ENCODE assay signal across 8 mouse cellular contexts in genomic region chr1:92907632-92908360, GRCm38 (mm10). TPM values are rescaled to one million over a fixed set of nuclear protein-coding genes. Genes with fewer than 3 reads are reported as not detected.
A peak's percentile ranks its signal among the peaks of the same experiment; 100 is the strongest.
DNase-seq lines count a peak whose midpoint lies in the region; ATAC-seq and TF ChIP-seq lines count a peak whose summit lies in the region.

No protein-coding gene starts in this region.

- H3K9ac ChIP-seq in kidney, embryonic 15.5 days: peak overlapping the region; percentile 76
- peak overlapping the region; percentile 61 for H3K9ac ChIP-seq in hindbrain, embryonic 15.5 days
- peak overlapping the region; percentile 68 for H3K9ac ChIP-seq in midbrain, embryonic 14.5 days (replicated peaks; ENCODE audit: low read length)

- H3K27me3 ChIP-seq in kidney, embryonic 15.5 days: no peaks in the 10 kb centered on the region
- no peaks in the 10 kb centered on the region for H3K27me3 ChIP-seq in hindbrain, embryonic 15.5 days
- H3K27me3 ChIP-seq in midbrain, embryonic 14.5 days (ENCODE audit: control insufficient read depth, insufficient read depth, low read length): 0 out of 2 replicates have a peak, but pooled peaks cover 5% of the 10 kb centered on the region

- H3K4me2 ChIP-seq in kidney, embryonic 15.5 days: peak overlapping the region; percentile 78
- peak overlapping the region; percentile 76 for H3K4me2 ChIP-seq in hindbrain, embryonic 15.5 days
- peak overlapping the region; percentile 78 for H3K4me2 ChIP-seq in midbrain, embryonic 14.5 days (ENCODE audit: low read length)

- H3K27ac ChIP-seq in kidney, embryonic 15.5 days: peak overlapping the region; percentile 92
- H3K27ac ChIP-seq in cortical plate, adult 2 months (ENCODE audit: insufficient read depth, low read length): peak overlapping the region; percentile 41; the same call in 1 of the 2 replicates
- peak overlapping the region; percentile 92 for H3K27ac ChIP-seq in hindbrain, embryonic 15.5 days (replicated peaks)
- peak overlapping the region; percentile 88 for H3K27ac ChIP-seq in midbrain, embryonic 14.5 days (replicated peaks; ENCODE audit: low read depth, low read length)

- no peak for TF ChIP-seq CTCF in cortical plate, adult 2 months (IDR thresholded peaks at IDR 0.05; ENCODE audit: extremely low read depth, insufficient read depth, low read length)

- no peak for DNase-seq in kidney, adult 11 months
- DNase-seq in midbrain, embryonic 14.5 days: no peak
- no peak for DNase-seq in thymus, postnatal 10 days (ENCODE audit: low spot score in 2 of 2)
- no peak for DNase-seq in adrenal gland, postnatal 4 days (ENCODE audit: low spot score in 2 of 2)
- DNase-seq in embryo, embryonic 11 days: no peak

- H3K4me1 ChIP-seq in kidney, embryonic 15.5 days: peaks cover 45% of the 10 kb centered on the region
- H3K4me1 ChIP-seq in cortical plate, adult 2 months (ENCODE audit: control insufficient read depth, insufficient read depth, low read length): peaks cover 9% of the 10 kb centered on the region; the same call in 1 of the 2 replicates
- H3K4me1 ChIP-seq in hindbrain, embryonic 15.5 days (replicated peaks): peaks cover 45% of the 10 kb centered on the region
- peaks cover 38% of the 10 kb centered on the region for H3K4me1 ChIP-seq in midbrain, embryonic 14.5 days (ENCODE audit: control insufficient read depth, insufficient read depth, low read length)

- WGBS in kidney, embryonic 15.5 days: 48% methylated on average over 20 of the region's 20 CpGs
- 39% methylated on average over 20 of the region's 20 CpGs for WGBS in hindbrain, embryonic 15.5 days
- 48% methylated on average over 20 of the region's 20 CpGs for WGBS in midbrain, embryonic 14.5 days

- no peaks in the 10 kb centered on the region for H3K9me3 ChIP-seq in kidney, embryonic 15.5 days (replicated peaks)
- H3K9me3 ChIP-seq in hindbrain, embryonic 15.5 days: no peaks in the 10 kb centered on the region
- H3K9me3 ChIP-seq in midbrain, embryonic 14.5 days (ENCODE audit: control insufficient read depth, low read length): no peaks in the 10 kb centered on the region

- no peaks in the 10 kb centered on the region for H3K36me3 ChIP-seq in kidney, embryonic 15.5 days
- H3K36me3 ChIP-seq in hindbrain, embryonic 15.5 days: no peaks in the 10 kb centered on the region
- H3K36me3 ChIP-seq in midbrain, embryonic 14.5 days (ENCODE audit: control insufficient read depth, insufficient read depth, low read length): no peaks in the 10 kb centered on the region

- peak overlapping the region; percentile 70 for H3K4me3 ChIP-seq in kidney, embryonic 15.5 days (replicated peaks)
- peak overlapping the region; percentile 57 for H3K4me3 ChIP-seq in cortical plate, adult 2 months (ENCODE audit: insufficient read depth, low read length)
- H3K4me3 ChIP-seq in hindbrain, embryonic 15.5 days: peak overlapping the region; percentile 71
- H3K4me3 ChIP-seq in midbrain, embryonic 14.5 days (replicated peaks; ENCODE audit: low read depth, low read length): peak overlapping the region; percentile 69

- no peak for TF ChIP-seq POLR2A in cortical plate, adult 2 months (IDR thresholded peaks at IDR 0.05; ENCODE audit: extremely low read depth, insufficient read depth, low read length)

- ATAC-seq in kidney, embryonic 15.5 days (replicated peaks; ENCODE audit: low FRiP score): no peak
- peak; percentile 10 for ATAC-seq in hindbrain, embryonic 15.5 days (ENCODE audit: low FRiP score, low read depth)
- ATAC-seq in midbrain, embryonic 14.5 days (ENCODE audit: low FRiP score, low TSS enrichment): no peak

RNA-seq across cellular contexts. Expression of gene Dusp28, which starts 1.0 kb away (rescaled TPM):
- 12.2 and 14.7 TPM in 2 replicates for polyA plus RNA-seq in kidney, embryonic 15.5 days (2015; fragmentation: Nextera tagmentation; extraction: Ambion mirVana)
- 52.9 and 55.3 TPM in 2 replicates for polyA plus RNA-seq in cortical plate, adult 2 months (2012; rRNA removed)
- 16.6 and 17.3 TPM in 2 replicates for polyA plus RNA-seq in hindbrain, embryonic 15.5 days (2015; fragmentation: Nextera tagmentation; extraction: Ambion mirVana)
- polyA plus RNA-seq in midbrain, embryonic 14.5 days (2014; fragmentation: Nextera tagmentation; extraction: Ambion mirVana): 14.2 and 14.4 TPM in 2 replicates
- 10 to 100 TPM; 11.6 to 13.2 TPM for total RNA-seq in adrenal gland, postnatal 4 days (2021)

RNA-seq across cellular contexts. Expression of gene Rnpepl1, which starts 2.8 kb away (rescaled TPM):
- polyA plus RNA-seq in kidney, embryonic 15.5 days (2015; fragmentation: Nextera tagmentation; extraction: Ambion mirVana): 32.6 and 37.9 TPM in 2 replicates
- polyA plus RNA-seq in cortical plate, adult 2 months (2012; rRNA removed): 38.5 and 41.1 TPM in 2 replicates
- 30.4 and 36.2 TPM in 2 replicates for polyA plus RNA-seq in hindbrain, embryonic 15.5 days (2015; fragmentation: Nextera tagmentation; extraction: Ambion mirVana)
- polyA plus RNA-seq in midbrain, embryonic 14.5 days (2014; fragmentation: Nextera tagmentation; extraction: Ambion mirVana): 26.8 and 34.9 TPM in 2 replicates
- 10 to 100 TPM; 74.3 to 74.6 TPM for total RNA-seq in adrenal gland, postnatal 4 days (2021)

RNA-seq across cellular contexts. Expression of gene Ankmy1, which starts 5.1 kb away (rescaled TPM):
- 0.43 and 0.54 TPM in 2 replicates for polyA plus RNA-seq in kidney, embryonic 15.5 days (2015; fragmentation: Nextera tagmentation; extraction: Ambion mirVana)
- polyA plus RNA-seq in cortical plate, adult 2 months (2012; rRNA removed): 0.23 and 0.25 TPM in 2 replicates
- polyA plus RNA-seq in hindbrain, embryonic 15.5 days (2015; fragmentation: Nextera tagmentation; extraction: Ambion mirVana): 0.56 and 0.61 TPM in 2 replicates
- polyA plus RNA-seq in midbrain, embryonic 14.5 days (2014; fragmentation: Nextera tagmentation; extraction: Ambion mirVana): 1.6 and 2.6 TPM in 2 replicates
- total RNA-seq in adrenal gland, postnatal 4 days (2021): 1 to 10 TPM; 1.2 TPM

RNA-seq across cellular contexts. Expression of gene Capn10, which starts 26.4 kb away (rescaled TPM):
- 32.6 and 37.2 TPM in 2 replicates for polyA plus RNA-seq in kidney, embryonic 15.5 days (2015; fragmentation: Nextera tagmentation; extraction: Ambion mirVana)
- polyA plus RNA-seq in cortical plate, adult 2 months (2012; rRNA removed): 40.0 and 42.0 TPM in 2 replicates
- 59.2 and 62.3 TPM in 2 replicates for polyA plus RNA-seq in hindbrain, embryonic 15.5 days (2015; fragmentation: Nextera tagmentation; extraction: Ambion mirVana)
- polyA plus RNA-seq in midbrain, embryonic 14.5 days (2014; fragmentation: Nextera tagmentation; extraction: Ambion mirVana): 52.6 and 56.1 TPM in 2 replicates
- 10 to 100 TPM; 32.5 to 34.7 TPM for total RNA-seq in adrenal gland, postnatal 4 days (2021)

RNA-seq across cellular contexts. Expression of gene Gpr35, which starts 42.9 kb away (rescaled TPM):
- polyA plus RNA-seq in kidney, embryonic 15.5 days (2015; fragmentation: Nextera tagmentation; extraction: Ambion mirVana): 0.55 and 0.56 TPM in 2 replicates
- polyA plus RNA-seq in cortical plate, adult 2 months (2012; rRNA removed): 0.21 and 0.26 TPM in 2 replicates
- polyA plus RNA-seq in hindbrain, embryonic 15.5 days (2015; fragmentation: Nextera tagmentation; extraction: Ambion mirVana): 0.54 and 0.79 TPM in 2 replicates
- polyA plus RNA-seq in midbrain, embryonic 14.5 days (2014; fragmentation: Nextera tagmentation; extraction: Ambion mirVana): 0.16 and 1.3 TPM in 2 replicates
- total RNA-seq in adrenal gland, postnatal 4 days (2021): under 1 TPM; 0.62 to 0.76 TPM

Comparison
In these comparisons a context has a peak if more than half of its experiments do, and no peak if none do; other contexts are left out.
1. H3K27ac ChIP-seq: peak in every context shown above with its lines; median percentile 92 in kidney, embryonic 15.5 days; 92 in hindbrain, embryonic 15.5 days; 88 in midbrain, embryonic 14.5 days; 41 in cortical plate, adult 2 months.